Mouse (Mus musculus) liver, postnatal 0 days (tissue): ENCODE measurements around the gene Ntf5. TPM values are rescaled to one million over a fixed set of nuclear protein-coding genes. Genes with fewer than 3 reads are reported as not detected.

ENCODE experiments used
- ATAC-seq: fragments of 200-750 bp; cut with Nextera tagmentation; 2 replicates; pipeline ENCODE4 v1.8.0; 2017; ENCODE audit warnings: mild to moderate bottlenecking, moderate library complexity
- DNase-seq: peaks from one replicate; pipeline ENCODE4 v3.0.0-alpha.2; 2016
- H3K27ac ChIP-seq: fragments of 300-500 bp; sonication (generic); 2 replicates; pipeline ENCODE4 v1.5.1; 2014; ENCODE audit warnings: antibody characterized with exemption, moderate library complexity, mild to moderate bottlenecking, low read depth
- H3K27me3 ChIP-seq: fragments of 300-500 bp; sonication (generic); 2 replicates; pipeline ENCODE4 v1.6.1; 2014; ENCODE audit warnings: low read length, control low read depth, mixed read lengths; ENCODE audit not compliant: insufficient read depth
- H3K36me3 ChIP-seq: fragments of 300-500 bp; sonication (generic); replicated peaks from 2 replicates; pipeline ENCODE4 v1.6.1; 2014; ENCODE audit warnings: mild to moderate bottlenecking, control low read depth, low read length, moderate library complexity, mixed read lengths; ENCODE audit not compliant: insufficient read depth
- H3K4me1 ChIP-seq: fragments of 300-500 bp; sonication (generic); 2 replicates; pipeline ENCODE4 v1.6.1; 2014; ENCODE audit warnings: antibody characterized with exemption, mild to moderate bottlenecking, control low read depth; ENCODE audit not compliant: insufficient read depth
- H3K4me2 ChIP-seq: fragments of 300-500 bp; sonication (generic); 2 replicates; pipeline ENCODE4 v1.6.1; 2014; ENCODE audit warnings: low read depth, mild to moderate bottlenecking, low read length, moderate library complexity, mixed read lengths
- H3K4me3 ChIP-seq: fragments of 300-500 bp; sonication (generic); 2 replicates; pipeline ENCODE4 v1.5.1; 2014; ENCODE audit warnings: low read depth, low read length
- H3K9ac ChIP-seq: fragments of 300-500 bp; sonication (generic); replicated peaks from 2 replicates; pipeline ENCODE4 v1.6.1; 2014; ENCODE audit warnings: mild to moderate bottlenecking, moderate library complexity
- H3K9me3 ChIP-seq: fragments of 300-500 bp; sonication (generic); 2 replicates; pipeline ENCODE4 v1.6.1; 2016; ENCODE audit warnings: mild to moderate bottlenecking, control low read depth, low read length, mixed read lengths
- CTCF ChIP-seq: sonication (generic); IDR thresholded peaks from 2 replicates; pipeline ENCODE4 v1.5.1; 2016; ENCODE audit warnings: antibody characterized with exemption, low read depth
- EP300 ChIP-seq: IDR thresholded peaks from 2 replicates; pipeline ENCODE4 v1.6.1; 2016; ENCODE audit warnings: antibody characterized with exemption, low read depth, mild to moderate bottlenecking
- WGBS: fragments of 180-500 bp; shearing (Covaris S2); extraction: QIAGEN DNeasy Blood & Tissue Kit; methylation state at CpG from one replicate; pipeline ENCODE4 v1.1.7; 2014; ENCODE audit not compliant: insufficient replicate concordance; 5-methylcytosine and 5-hydroxymethylcytosine counted together
- polyA plus RNA-seq: library from polyadenylated mRNA; unstranded; fragments of >200 nt; fragmentation: Nextera tagmentation; extraction: Ambion mirVana; gene quantifications from 2 replicates; pipeline ENCODE4 v1.2.1, GENCODE M21; 2015

Gene Ntf5
- polyA plus RNA-seq, 1 experiment from 2014 or later: 0.05 TPM

- ATAC-seq (no peak), DNase-seq (no peak)
- no peaks in the 10 kb centered on the region; the same call in 1 of the 2 replicates for H3K36me3 ChIP-seq
- H3K4me1 ChIP-seq: peaks cover 30% of the 10 kb centered on the region
- no peak overlapping the region for H3K4me3 ChIP-seq
- H3K4me2 ChIP-seq: peak overlapping the region; percentile 87
- no peak for TF ChIP-seq EP300
- TF ChIP-seq CTCF: no peak
- H3K27ac ChIP-seq: no peak overlapping the region
- H3K9me3 ChIP-seq: no peaks in the 10 kb centered on the region
- 79% methylated on average over 14 of the region's 15 CpGs for WGBS
- peak overlapping the region; percentile 64; the same call in 1 of the 2 replicates for H3K9ac ChIP-seq
- peaks cover 62% of the 10 kb centered on the region for H3K27me3 ChIP-seq
Measured at GRCm38 (mm10) chr7:45368178-45368577, 45.3 kb upstream of the Ntf5 start.

- Histone ChIP-seq H3K9me3 (no peaks in the 10 kb centered on the region), H3K4me3 (no peak overlapping the region), H3K27ac (no peak overlapping the region), H3K36me3 (peaks cover 8% of the 10 kb centered on the region), H3K9ac (no peak overlapping the region), H3K4me1 (peaks cover 30% of the 10 kb centered on the region), H3K4me2 (no peak overlapping the region), H3K27me3 (peaks cover 52% of the 10 kb centered on the region)
- TF ChIP-seq EP300 (no peak), CTCF (no peak)
- WGBS: 72% methylated on average over 16 of the region's 16 CpGs
- ATAC-seq (no peak), DNase-seq (no peak)
Measured at GRCm38 (mm10) chr7:45369022-45369745, 44.3 kb upstream of the Ntf5 start.

- WGBS: 11% methylated on average over 40 of the region's 52 CpGs
- TF ChIP-seq EP300 (no peak), CTCF (no peak)
- no peaks in the 10 kb centered on the region for H3K9me3 ChIP-seq
- no peak overlapping the region for H3K27ac ChIP-seq
- peaks cover 44% of the 10 kb centered on the region for H3K27me3 ChIP-seq
- DNase-seq: peak; percentile 37
- H3K4me3 ChIP-seq: peak overlapping the region; percentile 50
- H3K4me2 ChIP-seq: peak overlapping the region; percentile 87
- peaks cover 9% of the 10 kb centered on the region for H3K36me3 ChIP-seq
- no peak for ATAC-seq
- H3K4me1 ChIP-seq: peaks cover 30% of the 10 kb centered on the region
- 0 out of 2 replicates have a peak overlapping the region, but pooled peaks have one; percentile 31 for H3K9ac ChIP-seq
Measured at GRCm38 (mm10) chr7:45369836-45370474, 43.5 kb upstream of the Ntf5 start.

- DNase-seq (peak; percentile 93), ATAC-seq (peak; percentile 66)
- Histone ChIP-seq H3K4me3 (peak within 1 kb of the TSS; percentile 50), H3K4me1 (peaks cover 30% of the 10 kb centered on the region), H3K27me3 (peaks cover 37% of the 10 kb centered on the region), H3K27ac (no peak within 1 kb of the TSS), H3K9ac (0 out of 2 replicates have a peak within 1 kb of the TSS, but pooled peaks have one; percentile 31), H3K4me2 (peak within 1 kb of the TSS; percentile 87), H3K9me3 (no peaks in the 10 kb centered on the region), H3K36me3 (peaks cover 11% of the 10 kb centered on the region)
- WGBS: 10% methylated on average over 28 of the region's 28 CpGs
- TF ChIP-seq CTCF (peak; percentile 39), EP300 (no peak)
Measured at GRCm38 (mm10) chr7:45370475-45371311, 42.8 kb upstream of the Ntf5 start, which contains the start of gene Lin7b. Gene Lin7b, minus strand, starts transcription at chr7:45370583.

GRCm38 (mm10) chr7:45372371-45372770 lies 41.1 kb upstream of the Ntf5 start:
- Histone ChIP-seq H3K36me3 (peaks cover 27% of the 10 kb centered on the region), H3K4me1 (peaks cover 20% of the 10 kb centered on the region), H3K4me2 (no peak overlapping the region), H3K27ac (no peak overlapping the region), H3K9ac (no peak overlapping the region), H3K9me3 (no peaks in the 10 kb centered on the region), H3K4me3 (no peak overlapping the region), H3K27me3 (peaks cover 26% of the 10 kb centered on the region)
- no peak for TF ChIP-seq CTCF
- TF ChIP-seq EP300: no peak
- DNase-seq: no peak
- WGBS: 72% methylated on average over 5 of the region's 5 CpGs
- no peak for ATAC-seq
